Mouse (Mus musculus): Measurements from ENCODE around the gene Slc39a3.
"Not testable (repeated sequence)": the region's sequence is repeated elsewhere in the genome, so short reads cannot be mapped to it uniquely, and the experiment has no call there.

DNA sequence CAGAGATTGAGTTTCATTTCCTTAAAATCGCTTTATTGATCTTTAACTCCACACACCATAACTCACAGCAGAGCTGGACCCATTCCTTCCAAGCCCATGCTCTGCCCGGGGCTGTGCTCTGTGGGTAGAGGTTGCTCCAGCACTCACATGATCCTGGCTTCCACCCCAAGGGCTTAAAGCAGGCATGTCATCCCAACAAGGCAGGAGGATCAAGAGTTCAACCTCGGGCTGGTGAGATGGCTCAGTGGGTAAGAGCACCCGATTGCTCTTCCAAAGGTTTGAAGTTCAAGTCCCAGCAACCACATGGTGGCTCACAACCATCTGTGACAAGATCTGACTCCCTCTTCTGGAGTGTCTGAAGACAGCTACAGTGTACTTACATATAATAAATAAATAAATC lies 47.4 kb downstream of the Slc39a3 start:
- not testable (repeated sequence) for TF ChIP-seq POLR2A (IDR thresholded peaks at IDR 0.05; ENCODE audit: low read depth, low read length); CTCF (IDR thresholded peaks at IDR 0.05; ENCODE audit: borderline replicate concordance, insufficient read depth, low read length)
